Mouse (Mus musculus) forebrain, embryonic 14.5 days (tissue): ENCODE data around the gene Kars. TPM values are rescaled to one million over a fixed set of nuclear protein-coding genes. Genes with fewer than 3 reads are reported as not detected.

Source experiments
- ATAC-seq: fragments of 200-750 bp; cut with Nextera tagmentation; 2 replicates; pipeline ENCODE4 v1.8.0; 2017; ENCODE audit warnings: mild to moderate bottlenecking, moderate library complexity
- DNase-seq: peaks from one replicate; pipeline ENCODE4 v3.0.0-alpha.2; 2015; ENCODE audit warnings: low spot score
- H3K27ac ChIP-seq: fragments of 300-500 bp; sonication (generic); 2 replicates; pipeline ENCODE4 v1.5.1; 2014; ENCODE audit warnings: low read depth, mild to moderate bottlenecking, control low read depth, low read length, moderate library complexity
- H3K27me3 ChIP-seq: fragments of 300-500 bp; sonication (generic); replicated peaks from 2 replicates; pipeline ENCODE4 v1.6.1; 2014; ENCODE audit warnings: low read length, control low read depth, mixed read lengths; ENCODE audit not compliant: control insufficient read depth, insufficient read depth
- H3K36me3 ChIP-seq: fragments of 300-500 bp; sonication (generic); 2 replicates; pipeline ENCODE4 v1.6.1; 2014; ENCODE audit warnings: low read length, control low read depth; ENCODE audit not compliant: control insufficient read depth, insufficient read depth
- H3K4me1 ChIP-seq: fragments of 300-500 bp; sonication (generic); 2 replicates; pipeline ENCODE4 v1.6.1; 2014; ENCODE audit warnings: antibody characterized with exemption, low read length, control low read depth; ENCODE audit not compliant: control insufficient read depth, insufficient read depth
- H3K4me2 ChIP-seq: fragments of 300-500 bp; sonication (generic); 2 replicates; pipeline ENCODE4 v1.6.1; 2014; ENCODE audit warnings: mild to moderate bottlenecking, control low read depth, low read length
- H3K4me3 ChIP-seq: fragments of 300-500 bp; sonication (generic); 2 replicates; pipeline ENCODE4 v1.5.1; 2014; ENCODE audit warnings: low read depth, low read length, control low read depth
- H3K9ac ChIP-seq: fragments of 300-500 bp; sonication (generic); 2 replicates; pipeline ENCODE4 v1.6.1; 2014; ENCODE audit warnings: mild to moderate bottlenecking, low read length, control low read depth, moderate library complexity
- H3K9me3 ChIP-seq: fragments of 300-500 bp; sonication (generic); replicated peaks from 2 replicates; pipeline ENCODE4 v1.6.1; 2016; ENCODE audit warnings: low read length, control low read depth, mixed read lengths; ENCODE audit not compliant: control insufficient read depth
- WGBS: fragments of 180-500 bp; shearing (Covaris S2); extraction: QIAGEN DNeasy Blood & Tissue Kit; methylation state at CpG from one replicate; pipeline ENCODE4 v1.1.7; 2014; 5-methylcytosine and 5-hydroxymethylcytosine counted together
- polyA plus RNA-seq: library from polyadenylated mRNA; unstranded; fragments of >200 nt; fragmentation: Nextera tagmentation; extraction: Ambion mirVana; gene quantifications from 2 replicates; pipeline ENCODE4 v1.2.1, GENCODE M21; 2014

Kars gene
- 189 and 194 TPM in 2 replicates for polyA plus RNA-seq

DNA sequence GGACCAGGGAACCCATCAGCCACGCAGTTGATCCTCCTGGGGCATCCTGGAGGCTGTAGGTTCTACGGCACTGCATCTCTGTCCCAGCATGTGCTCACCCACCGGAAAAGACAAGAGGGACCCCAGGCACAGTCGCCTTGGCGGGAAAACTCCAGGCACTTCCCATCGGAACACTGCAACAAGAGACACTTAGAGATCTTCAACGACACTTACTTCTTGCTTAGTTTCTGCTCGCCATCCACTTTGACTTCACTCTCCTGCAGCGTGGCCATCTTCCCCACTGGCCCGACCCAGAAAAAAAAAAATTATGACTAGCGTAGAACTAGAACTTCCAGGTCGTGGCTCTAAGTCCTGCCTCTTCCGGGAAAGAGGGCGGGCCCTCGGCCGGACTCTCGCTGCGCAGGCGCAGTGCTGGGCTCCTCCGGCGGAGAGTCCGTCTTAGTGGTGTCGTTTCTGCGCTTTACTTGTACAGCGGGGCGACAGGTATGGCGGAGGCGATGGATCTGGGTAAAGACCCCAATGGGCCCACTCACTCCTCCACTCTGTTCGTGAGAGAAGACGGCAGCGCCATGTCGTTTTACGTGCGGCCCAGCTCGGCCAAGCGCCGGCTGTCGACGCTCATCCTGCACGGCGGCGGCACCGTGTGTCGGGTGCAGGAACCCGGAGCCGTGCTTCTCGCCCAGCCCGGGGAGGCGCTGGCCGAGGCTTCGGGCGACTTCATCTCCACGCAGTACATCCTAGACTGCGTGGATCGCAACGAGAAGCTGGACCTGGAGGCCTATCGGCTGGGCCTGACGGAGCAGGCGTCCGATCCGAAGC, at the start of gene Kars, which contains the start of gene Terf2ip:
Kars (minus strand) TSS at position 327 of the 819 bp plus-strand sequence.
Terf2ip (plus strand) TSS at position 402 of the 819 bp plus-strand sequence.
- DNase-seq (peak; percentile 97), ATAC-seq (peak; percentile 95)
- Histone ChIP-seq H3K27me3 (no peaks in the 10 kb centered on the region), H3K27ac (peak within 1 kb of the TSS; percentile 79), H3K36me3 (peaks cover 12% of the 10 kb centered on the region), H3K4me3 (peak within 1 kb of the TSS; percentile 97), H3K9ac (peak within 1 kb of the TSS; percentile 94), H3K9me3 (no peaks in the 10 kb centered on the region), H3K4me1 (peaks cover 17% of the 10 kb centered on the region), H3K4me2 (peak within 1 kb of the TSS; percentile 80)
- under 1% methylated on average over 61 of the region's 61 CpGs for WGBS

DNA sequence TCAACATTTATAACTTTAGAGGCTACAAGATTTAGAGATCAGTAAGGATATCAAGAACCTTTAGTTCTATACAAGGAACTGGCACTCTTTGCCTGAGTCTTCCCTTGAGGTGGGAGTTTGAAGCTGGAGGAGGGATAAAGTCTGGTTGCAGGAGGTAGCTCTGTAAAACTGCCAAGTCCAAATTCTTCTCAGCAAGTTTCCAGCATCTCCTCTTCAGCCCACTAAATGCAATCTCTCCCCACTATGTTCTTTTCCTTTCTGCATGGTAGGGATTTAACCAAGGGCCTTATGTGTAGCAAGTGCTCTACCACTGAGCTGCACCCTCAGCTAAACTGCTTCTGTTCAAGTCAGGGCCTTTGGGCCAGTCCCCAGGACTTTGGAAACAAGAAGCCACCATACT, 43.3 kb upstream of the Kars start:
- no peaks in the 10 kb centered on the region for H3K27me3 ChIP-seq
- H3K9me3 ChIP-seq, result no peaks in the 10 kb centered on the region
- H3K36me3 ChIP-seq, result no peaks in the 10 kb centered on the region
- H3K9ac ChIP-seq, result no peak overlapping the region
- no peak overlapping the region for H3K27ac ChIP-seq
- no peak for ATAC-seq
- no peak overlapping the region for H3K4me3 ChIP-seq
- DNase-seq, result no peak
- H3K4me2 ChIP-seq, result no peak overlapping the region
- no peaks in the 10 kb centered on the region for H3K4me1 ChIP-seq

DNA sequence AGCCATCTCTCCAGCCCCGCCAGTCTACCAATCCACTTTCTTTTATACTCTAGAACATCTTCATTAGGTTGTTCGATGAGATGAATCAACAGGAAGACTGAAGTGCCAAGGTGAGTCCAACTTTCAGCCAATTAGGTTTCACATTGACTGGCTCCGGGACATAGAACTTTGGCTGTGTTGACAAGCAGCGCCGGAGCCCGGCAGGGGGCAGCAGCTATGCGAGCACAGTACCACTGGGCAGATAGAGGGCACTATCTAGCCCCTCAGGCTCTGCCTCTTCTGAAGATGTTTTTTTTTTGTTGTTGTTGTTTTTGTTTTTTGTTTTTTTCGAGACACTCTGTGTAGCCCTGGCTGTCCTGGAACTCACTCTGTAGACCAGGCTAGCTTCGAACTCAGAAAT, 40.4 kb upstream of the Kars start:
- Histone ChIP-seq H3K4me2 (no peak overlapping the region), H3K27me3 (no peaks in the 10 kb centered on the region), H3K9ac (no peak overlapping the region), H3K27ac (no peak overlapping the region), H3K4me1 (no peaks in the 10 kb centered on the region), H3K9me3 (no peaks in the 10 kb centered on the region), H3K36me3 (no peaks in the 10 kb centered on the region), H3K4me3 (no peak overlapping the region)
- ATAC-seq (no peak), DNase-seq (no peak)
- 81% methylated on average over 9 of the region's 9 CpGs for WGBS

DNA sequence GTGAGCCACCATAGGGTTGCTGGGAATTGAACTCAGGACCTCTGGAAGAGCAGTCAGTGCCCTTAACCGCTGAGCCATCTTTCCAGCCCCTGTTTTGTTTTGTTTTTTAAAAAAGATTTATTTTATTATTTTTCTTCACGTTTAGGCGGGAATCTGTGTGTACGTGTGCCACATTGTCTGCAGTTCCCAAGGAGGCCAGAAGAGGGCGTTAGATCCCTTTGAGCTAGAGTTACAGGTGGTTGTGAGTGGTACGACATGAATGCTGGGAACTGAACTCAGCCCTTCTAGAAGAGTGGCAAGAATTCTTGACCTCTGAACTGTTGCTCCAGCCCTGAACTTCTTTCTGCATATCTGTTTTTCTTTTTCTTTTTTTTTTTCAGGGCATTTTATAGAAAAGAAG, 38.9 kb upstream of the Kars start:
- H3K27me3 ChIP-seq, result no peaks in the 10 kb centered on the region
- 85% methylated on average over 6 of the region's 6 CpGs for WGBS
- H3K27ac ChIP-seq, result no peak overlapping the region
- H3K4me3 ChIP-seq, result no peak overlapping the region
- H3K9ac ChIP-seq, result no peak overlapping the region
- H3K4me2 ChIP-seq, result no peak overlapping the region
- DNase-seq (no peak), ATAC-seq (no peak)
- no peaks in the 10 kb centered on the region for H3K36me3 ChIP-seq
- H3K9me3 ChIP-seq, result no peaks in the 10 kb centered on the region
- no peaks in the 10 kb centered on the region for H3K4me1 ChIP-seq

DNA sequence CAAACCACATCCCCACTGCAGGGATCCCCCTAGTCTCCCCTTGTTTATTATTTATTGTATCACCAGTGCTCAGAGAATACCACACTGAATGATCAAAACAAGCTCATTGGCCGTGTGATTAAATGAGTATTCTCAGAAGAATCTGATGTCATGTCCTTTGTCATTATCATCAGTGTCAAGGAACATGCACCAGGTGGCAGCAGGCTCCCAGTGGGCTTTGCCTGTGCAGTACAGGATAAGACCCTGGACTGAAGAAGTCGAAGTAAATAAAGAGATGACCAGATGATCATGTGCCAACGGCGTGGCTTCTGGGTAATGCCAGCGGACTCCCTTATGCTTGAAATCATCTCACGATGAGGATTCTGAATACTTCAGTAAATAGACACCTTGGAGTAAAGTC, 37.2 kb upstream of the Kars start:
- no peaks in the 10 kb centered on the region for H3K9me3 ChIP-seq
- no peak overlapping the region for H3K4me3 ChIP-seq
- 78% methylated on average over 6 of the region's 6 CpGs for WGBS
- H3K4me1 ChIP-seq, result no peaks in the 10 kb centered on the region
- H3K4me2 ChIP-seq, result no peak overlapping the region
- no peak overlapping the region for H3K27ac ChIP-seq
- DNase-seq (no peak), ATAC-seq (no peak)
- H3K9ac ChIP-seq, result no peak overlapping the region
- no peaks in the 10 kb centered on the region for H3K36me3 ChIP-seq
- H3K27me3 ChIP-seq, result no peaks in the 10 kb centered on the region

DNA sequence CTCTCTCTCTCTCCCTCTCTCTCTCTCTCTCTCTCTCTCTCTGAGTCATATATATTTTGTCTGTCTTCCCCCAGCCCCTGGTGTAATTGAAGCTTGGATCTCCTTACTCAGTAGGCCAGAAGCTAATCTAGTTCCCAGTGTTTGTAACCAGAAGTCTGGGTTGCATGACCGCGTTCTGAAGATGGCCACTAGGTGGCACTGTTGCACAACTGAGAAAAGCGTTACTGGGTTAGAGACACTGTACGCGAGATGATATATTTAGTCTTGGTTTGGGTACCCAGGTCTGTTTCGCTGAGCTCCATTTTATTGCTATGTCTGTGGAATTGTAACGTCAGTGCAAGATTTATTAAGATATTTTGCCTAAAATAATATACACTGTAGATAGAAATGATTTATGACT, 34.8 kb upstream of the Kars start:
- 7% methylated on average over 7 of the region's 7 CpGs for WGBS

DNA sequence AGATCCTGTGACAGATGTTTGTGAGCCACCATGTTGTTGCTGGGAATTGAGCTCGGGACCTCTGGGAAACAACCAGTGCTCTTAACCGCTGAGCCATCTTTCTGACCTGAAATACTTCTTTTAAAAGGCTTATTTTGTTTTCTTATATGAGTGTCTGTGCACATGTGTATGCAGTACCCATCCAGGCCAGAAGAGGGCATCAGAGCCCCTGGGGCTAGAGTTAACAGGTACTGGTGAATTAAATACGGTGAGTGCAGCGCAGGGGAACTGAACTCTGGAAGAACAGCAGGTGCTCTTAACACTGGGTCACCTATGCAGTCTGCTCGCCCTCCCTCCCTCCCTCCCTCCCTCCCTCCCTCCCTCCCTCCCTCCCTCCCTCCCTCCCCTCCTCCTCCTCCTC, 34.1 kb upstream of the Kars start:
- Histone ChIP-seq H3K36me3 (no peaks in the 10 kb centered on the region), H3K9ac (no peak overlapping the region), H3K9me3 (no peaks in the 10 kb centered on the region), H3K4me2 (no peak overlapping the region), H3K27me3 (no peaks in the 10 kb centered on the region), H3K4me1 (no peaks in the 10 kb centered on the region), H3K4me3 (no peak overlapping the region), H3K27ac (no peak overlapping the region)
- no peak for DNase-seq
- 74% methylated on average over 5 of the region's 5 CpGs for WGBS
- ATAC-seq, result no peak

More for the DNA sequence above, 34.8 kb upstream of the Kars start:
- no peak overlapping the region for H3K9ac ChIP-seq
- H3K27ac ChIP-seq, result no peak overlapping the region
- ATAC-seq (peak; percentile 77), DNase-seq (peak; percentile 94)
- no peaks in the 10 kb centered on the region for H3K9me3 ChIP-seq
- no peak overlapping the region for H3K4me2 ChIP-seq
- H3K4me1 ChIP-seq, result no peaks in the 10 kb centered on the region
- H3K4me3 ChIP-seq, result no peak overlapping the region
- H3K27me3 ChIP-seq, result no peaks in the 10 kb centered on the region
- H3K36me3 ChIP-seq, result no peaks in the 10 kb centered on the region

DNA sequence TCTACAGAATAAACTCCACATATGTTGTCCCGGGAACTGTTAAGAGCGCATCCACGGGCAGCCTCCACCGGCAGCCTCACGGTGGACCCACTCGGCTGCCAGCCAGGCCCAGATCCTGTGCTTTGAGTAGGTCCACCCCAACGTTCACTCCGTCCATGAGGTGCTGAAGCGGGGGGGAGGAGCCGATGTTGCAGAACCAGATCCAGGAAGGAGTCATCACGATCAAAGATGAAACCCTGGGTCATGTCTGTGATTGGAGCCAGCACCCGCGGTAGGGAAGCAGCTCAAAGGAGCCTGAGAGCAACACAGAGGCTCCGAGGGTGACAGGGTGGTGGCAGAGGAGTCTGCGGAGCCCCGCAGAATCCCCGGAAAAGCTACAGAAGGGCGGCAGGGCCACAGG, 26.4 kb upstream of the Kars start:
- no peaks in the 10 kb centered on the region for H3K36me3 ChIP-seq
- no peaks in the 10 kb centered on the region for H3K27me3 ChIP-seq
- H3K4me2 ChIP-seq, result no peak overlapping the region
- H3K4me3 ChIP-seq, result no peak overlapping the region
- no peak overlapping the region for H3K27ac ChIP-seq
- 90% methylated on average over 18 of the region's 18 CpGs for WGBS
- no peaks in the 10 kb centered on the region for H3K4me1 ChIP-seq
- DNase-seq, result no peak
- H3K9me3 ChIP-seq, result no peaks in the 10 kb centered on the region
- no peak overlapping the region for H3K9ac ChIP-seq
- ATAC-seq, result no peak

DNA sequence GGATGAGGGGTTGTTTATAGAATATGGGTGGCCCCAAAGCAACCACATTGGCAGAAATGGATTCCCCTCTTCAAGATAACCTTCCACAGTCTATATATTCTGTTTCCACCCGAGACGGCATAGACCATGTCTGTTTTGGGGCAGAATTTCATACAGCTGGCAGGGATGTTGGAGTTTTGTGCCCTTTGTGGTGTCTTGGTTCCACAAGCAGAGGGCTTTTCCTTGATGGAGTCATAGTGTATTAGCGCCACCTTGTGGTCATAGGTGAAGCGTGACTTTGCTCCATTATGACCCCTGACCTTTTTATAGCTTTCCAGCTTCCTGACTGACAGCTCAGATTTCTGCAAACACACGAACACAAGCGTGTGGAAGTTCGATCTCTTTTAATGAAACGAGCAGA, 23.5 kb upstream of the Kars start:
- DNase-seq (peak; percentile 72), ATAC-seq (no peak)
- Histone ChIP-seq H3K27ac (no peak overlapping the region), H3K4me3 (no peak overlapping the region), H3K27me3 (no peaks in the 10 kb centered on the region), H3K9me3 (no peaks in the 10 kb centered on the region), H3K4me1 (no peaks in the 10 kb centered on the region), H3K9ac (no peak overlapping the region), H3K4me2 (no peak overlapping the region), H3K36me3 (no peaks in the 10 kb centered on the region)
- WGBS, result 15% methylated on average over 8 of the region's 8 CpGs
